Mouse (Mus musculus) spleen, postnatal 0 days (tissue): ENCODE results near the gene Gna12. TPM values are rescaled to one million over a fixed set of nuclear protein-coding genes. Genes with fewer than 3 reads are reported as not detected.

Experiments used
- polyA plus RNA-seq: library from polyadenylated mRNA; unstranded; fragments of >200 nt; fragmentation: Nextera tagmentation; extraction: Ambion mirVana; gene quantifications from 2 replicates; pipeline ENCODE4 v1.2.1, GENCODE M21; 2015

The Gna12 gene
- 11.1 and 14.0 TPM in 2 replicates for polyA plus RNA-seq

GRCm38 (mm10) chr5:140830314-140831063 is at the start of gene Gna12:
TSS of gene Gna12 (minus strand) at chr5:140830431.

GRCm38 (mm10) chr5:140723822-140724221 is 106.4 kb downstream of the Gna12 start, which contains the start of gene Amz1:
TSS of gene Amz1 (plus strand) at chr5:140724127.

Other genes with a start within 250 kb of the Gna12 start
- gene Lfng, start 223.1 kb downstream of the Gna12 start, polyA plus RNA-seq: 14.0 and 18.7 TPM in 2 replicates
- 11.5 and 13.7 TPM in 2 replicates for gene Ttyh3, start 181.4 kb downstream of the Gna12 start, polyA plus RNA-seq
- gene Iqce, start 128.1 kb downstream of the Gna12 start, polyA plus RNA-seq: 5.7 and 6.1 TPM in 2 replicates
- 7.6 and 9.6 TPM in 2 replicates for gene Brat1, start 125.4 kb downstream of the Gna12 start, polyA plus RNA-seq
- 1.6 and 2.5 TPM in 2 replicates for gene Amz1, start 106.3 kb downstream of the Gna12 start, polyA plus RNA-seq
- 1.6 and 2.2 TPM in 2 replicates for gene Card11, start 170.2 kb upstream of the Gna12 start, polyA plus RNA-seq